Mouse (Mus musculus): ENCODE data around the gene Map3k3.
"Not testable (repeated sequence)": the region's sequence is repeated elsewhere in the genome, so short reads cannot be mapped to it uniquely, and the experiment has no call there.

The Map3k3 gene

GRCm38 (mm10) chr11:106076321-106076720, 8.1 kb upstream of the Map3k3 start:
- peak in 1 of 2 experiments; percentile 30 for DNase-seq (ENCODE audit: low spot score in 2 of 2)

- DNase-seq (ENCODE audit: low spot score in 2 of 2), result peak; percentile 62 to 71
These were observed 623 bp downstream of the Map3k3 start for GRCm38 (mm10) chr11:106084911-106085561.

DNA sequence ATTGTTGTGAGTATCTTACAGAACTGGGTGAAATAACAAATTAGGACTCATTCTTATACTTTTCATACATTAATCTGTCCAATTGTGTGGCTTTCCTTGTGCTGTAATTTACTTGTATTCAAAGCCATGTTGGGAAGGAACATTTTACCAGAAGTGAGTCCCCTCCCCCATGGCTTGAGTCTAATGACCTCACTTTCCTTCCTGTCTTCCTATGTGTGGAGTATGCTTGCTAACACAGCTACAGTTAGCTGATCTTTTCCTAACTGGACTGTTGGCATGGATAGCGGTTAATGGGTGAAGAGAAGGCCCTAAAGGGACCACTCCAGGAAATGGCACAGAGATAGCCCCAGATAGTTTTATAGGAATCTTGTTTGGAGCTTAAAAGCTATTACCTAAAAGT, 13.8 kb downstream of the Map3k3 start:
- no peak for DNase-seq (ENCODE audit: low spot score in 2 of 2)

- DNase-seq (ENCODE audit: low spot score in 2 of 2), result no peak
These were observed 18.5 kb downstream of the Map3k3 start for GRCm38 (mm10) chr11:106102866-106103265.

- no peak for DNase-seq (ENCODE audit: low spot score in 2 of 2)
These were observed 21.7 kb downstream of the Map3k3 start for GRCm38 (mm10) chr11:106106047-106106587.

GRCm38 (mm10) chr11:106111688-106112087, 27.3 kb downstream of the Map3k3 start:
- DNase-seq (ENCODE audit: low spot score in 2 of 2), result no peak

DNA sequence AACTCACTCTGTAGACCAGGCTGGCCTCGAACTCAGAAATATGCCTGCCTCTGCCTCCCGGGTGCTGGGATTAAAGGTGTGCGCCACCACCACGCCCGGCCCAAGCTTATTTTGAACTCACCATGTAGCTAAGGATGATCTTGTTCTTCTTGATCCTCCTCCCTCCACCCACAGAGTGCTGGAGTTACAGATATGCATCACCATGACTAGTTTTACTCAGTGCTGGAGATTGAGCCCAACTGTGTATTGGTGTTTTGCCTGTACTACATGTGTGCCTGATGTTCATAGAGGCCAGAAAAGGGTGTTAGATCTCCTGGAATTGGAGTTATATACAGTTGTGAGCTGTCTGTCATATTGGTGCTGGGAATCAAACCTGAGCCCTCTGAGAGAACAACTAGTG, 37.8 kb downstream of the Map3k3 start:
- no peak for DNase-seq (ENCODE audit: low spot score in 2 of 2)

- DNase-seq (ENCODE audit: low spot score in 2 of 2), result peak in 1 of 2 experiments; percentile 21
These were observed 38.3 kb downstream of the Map3k3 start for GRCm38 (mm10) chr11:106122736-106123135.

DNA sequence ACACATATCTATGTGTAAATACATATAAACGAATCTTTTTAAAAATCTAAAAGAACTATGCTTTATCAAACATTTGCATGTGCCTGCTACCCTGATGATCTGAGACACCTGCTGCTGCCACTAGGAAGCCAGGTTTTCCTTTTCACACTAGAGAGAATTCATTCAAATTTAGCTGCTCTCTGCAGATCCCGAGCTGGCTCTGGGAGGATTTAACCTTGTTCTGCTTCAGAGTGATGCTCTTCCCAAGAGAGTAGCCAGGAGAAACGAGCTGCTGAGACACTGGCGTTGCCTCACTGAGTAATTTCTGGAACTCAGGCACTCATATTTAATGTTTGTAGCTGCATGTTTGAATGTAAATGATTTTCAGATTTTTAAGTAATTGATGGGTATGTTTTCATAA, 40.4 kb downstream of the Map3k3 start:
- no peak for DNase-seq (ENCODE audit: low spot score in 2 of 2)

DNA sequence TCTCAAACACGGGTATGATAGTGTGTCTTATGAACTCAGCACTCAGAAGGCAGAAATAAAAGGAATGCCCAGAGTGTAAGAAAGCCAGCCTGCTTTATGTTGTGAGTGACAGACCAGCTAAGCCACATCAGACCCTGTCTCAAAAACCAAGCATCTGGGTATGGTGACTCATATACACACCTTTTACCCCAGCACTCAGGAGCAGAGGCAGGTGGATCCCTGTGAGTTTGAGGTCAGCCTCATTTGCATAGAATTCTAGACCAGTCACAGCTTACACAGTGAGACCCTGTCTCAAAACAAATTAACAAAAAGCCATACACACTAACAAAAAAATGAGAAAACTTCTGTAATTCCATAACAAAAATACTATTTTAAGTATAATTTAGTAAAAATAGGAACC, 41.4 kb downstream of the Map3k3 start:
- DNase-seq (ENCODE audit: low spot score in 2 of 2), result no peak

DNA sequence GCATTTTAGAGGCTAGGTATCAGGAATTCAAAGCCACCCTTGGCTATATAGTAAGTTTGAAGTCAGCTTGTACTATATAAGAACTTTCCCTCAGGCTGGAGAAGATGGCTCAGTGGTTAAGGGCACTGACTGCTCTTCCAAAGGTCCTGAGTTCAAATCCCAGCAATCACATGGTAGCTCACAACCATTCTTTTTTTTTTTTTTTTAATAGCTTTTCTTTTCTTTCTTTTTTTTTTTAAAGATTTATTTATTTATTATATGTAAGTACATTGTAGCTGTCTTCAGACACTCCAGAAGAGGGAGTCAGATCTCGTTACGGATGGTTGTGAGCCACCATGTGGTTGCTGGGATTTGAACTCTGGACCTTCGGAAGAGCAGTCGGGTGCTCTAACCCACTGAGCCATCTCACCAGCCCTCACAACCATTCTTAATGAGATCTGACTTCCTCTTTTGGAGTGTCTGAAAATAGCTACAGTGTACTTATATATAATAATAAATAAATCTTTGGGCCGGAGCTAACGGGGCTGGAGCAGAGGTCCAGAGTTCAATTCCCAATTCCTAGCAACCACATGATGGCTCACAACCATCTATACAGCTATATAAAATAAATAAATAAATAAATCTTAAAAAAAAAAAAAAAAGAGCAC, 42.4 kb downstream of the Map3k3 start:
- DNase-seq (ENCODE audit: low spot score in 2 of 2), result not testable (repeated sequence)

DNA sequence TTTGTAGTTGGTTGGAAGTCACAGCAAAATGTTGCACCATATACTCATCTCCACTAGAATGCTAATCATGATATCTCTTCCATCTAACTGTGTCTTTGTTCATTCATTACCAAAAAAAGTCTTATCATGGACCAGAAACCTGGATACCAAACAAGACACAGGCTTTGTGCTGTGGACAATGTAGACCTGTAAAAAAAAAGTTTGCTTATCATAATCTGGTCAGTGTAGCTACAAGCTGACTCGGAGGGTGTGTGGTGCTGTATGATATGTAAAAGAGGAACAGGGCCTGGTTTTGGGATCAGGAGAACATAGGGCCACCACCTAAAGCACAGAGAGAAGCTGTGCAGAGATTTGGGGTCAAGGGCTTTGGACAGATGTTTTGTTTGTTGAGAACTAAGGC, 45.1 kb downstream of the Map3k3 start:
- DNase-seq (ENCODE audit: low spot score in 2 of 2), result no peak

DNA sequence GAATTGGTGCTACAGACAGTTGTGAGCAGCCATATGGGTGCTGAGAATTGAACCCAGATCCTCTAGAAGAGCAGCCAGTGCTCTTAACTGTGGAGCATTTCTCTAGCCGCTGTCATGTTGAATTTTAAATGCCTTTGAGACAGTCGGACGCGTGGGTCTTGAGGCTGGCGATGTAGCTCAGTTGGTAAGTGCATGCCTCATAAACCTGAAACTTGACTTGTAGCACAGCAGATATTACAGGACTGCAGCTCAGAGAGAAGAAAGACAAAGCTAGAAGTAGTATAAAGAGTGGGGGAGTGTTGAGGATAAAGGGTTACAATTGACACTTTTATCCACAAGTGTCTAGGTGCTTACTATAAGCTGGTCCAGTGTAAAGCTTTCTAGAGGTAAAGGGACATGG, 48.1 kb downstream of the Map3k3 start:
- no peak for DNase-seq (ENCODE audit: low spot score in 2 of 2)

- DNase-seq (ENCODE audit: low spot score in 2 of 2), result peak; percentile 24 to 52
These were observed 50.4 kb downstream of the Map3k3 start for GRCm38 (mm10) chr11:106134580-106135528.

DNA sequence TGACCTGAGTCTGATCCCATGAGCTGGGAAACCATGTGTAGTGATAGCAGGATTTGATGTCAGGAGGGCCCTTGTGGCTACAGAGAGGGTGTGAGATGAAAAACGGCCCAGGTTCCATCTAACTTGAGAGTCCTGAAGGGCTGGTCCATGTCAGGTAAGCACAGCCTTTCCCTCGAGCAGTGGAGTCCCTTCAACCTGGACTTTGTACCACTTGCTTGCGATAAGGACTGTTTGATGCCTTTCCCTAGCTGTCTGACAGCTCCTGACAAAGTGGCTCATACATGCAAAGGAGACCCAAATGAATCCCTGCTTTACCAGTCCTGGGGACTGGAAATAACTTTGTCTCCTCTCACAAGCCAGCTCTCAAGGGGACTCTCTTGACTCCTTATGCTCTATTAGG, 66.8 kb downstream of the Map3k3 start:
- no peak for DNase-seq (ENCODE audit: low spot score in 2 of 2)

GRCm38 (mm10) chr11:106152132-106152531, 67.7 kb downstream of the Map3k3 start:
- DNase-seq (ENCODE audit: low spot score in 2 of 2), result no peak

GRCm38 (mm10) chr11:106154091-106154490, 69.7 kb downstream of the Map3k3 start:
- DNase-seq (ENCODE audit: low spot score in 2 of 2), result no peak

GRCm38 (mm10) chr11:106154770-106155169, 70.4 kb downstream of the Map3k3 start:
- DNase-seq (ENCODE audit: low spot score in 2 of 2), result no peak

GRCm38 (mm10) chr11:106155761-106156160, 71.3 kb downstream of the Map3k3 start:
- DNase-seq (ENCODE audit: low spot score in 2 of 2), result no peak

GRCm38 (mm10) chr11:106156257-106156656, 71.8 kb downstream of the Map3k3 start:
- no peak for DNase-seq (ENCODE audit: low spot score in 2 of 2)

GRCm38 (mm10) chr11:106157154-106157553, 72.7 kb downstream of the Map3k3 start:
- DNase-seq (ENCODE audit: low spot score in 2 of 2), result no peak

Measured in frontal cortex, postnatal 10 days (tissue).